Mouse (Mus musculus) brown adipose tissue, adult 24 weeks (tissue): ENCODE measurements around the gene Slc35b1. TPM values are rescaled to one million over a fixed set of nuclear protein-coding genes. Genes with fewer than 3 reads are reported as not detected.
A peak's percentile ranks its signal among the peaks of the same experiment; 100 is the strongest.

Experiments
- H3K27ac ChIP-seq: fragments of 200-500 bp; replicated peaks from 2 replicates; pipeline ENCODE4 v1.5.1; 2012; ENCODE audit warnings: low read depth, mild to moderate bottlenecking, low read length
- H3K4me1 ChIP-seq: fragments of 200-500 bp; 2 replicates; pipeline ENCODE4 v1.6.1; 2012; ENCODE audit warnings: low read length, mixed read lengths; ENCODE audit not compliant: control insufficient read depth, insufficient read depth, insufficient read length
- H3K4me3 ChIP-seq: fragments of 200-500 bp; 2 replicates; pipeline ENCODE4 v1.5.1; 2012; ENCODE audit warnings: low read depth, mild to moderate bottlenecking, low read length, moderate library complexity; ENCODE audit not compliant: insufficient read depth
- polyA plus RNA-seq: library from polyadenylated mRNA; stranded (reverse); fragments of >200 nt; gene quantifications from 2 replicates; pipeline ENCODE4 v1.2.4, GENCODE M21; 2012; ENCODE audit not compliant: missing spikeins, insufficient read depth, insufficient read length

The Slc35b1 gene
- polyA plus RNA-seq, 1 experiment = 42.8 TPM

DNA sequence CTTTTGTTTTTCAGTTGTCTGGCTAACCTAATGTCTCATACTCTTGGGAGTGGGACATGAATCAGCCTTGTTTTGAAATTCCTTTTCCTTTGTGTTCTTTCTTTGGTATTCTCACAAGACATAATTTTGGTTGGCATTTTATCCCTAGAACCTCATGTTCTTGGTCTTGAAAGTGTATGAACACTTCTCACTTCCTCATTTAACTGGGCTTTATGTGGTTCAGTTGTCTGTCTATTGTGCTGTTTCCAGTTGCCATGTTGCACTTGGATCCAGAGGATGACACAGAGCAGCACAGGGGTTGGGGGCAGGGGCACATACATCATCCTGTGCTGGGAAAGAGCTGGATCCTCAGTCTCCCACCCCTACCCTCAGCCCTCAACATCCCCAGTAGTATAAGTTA lies 31.4 kb downstream of the Slc35b1 start:
- H3K4me1 ChIP-seq = peaks cover 5% of the 10 kb centered on the region; the same call in 1 of the 2 replicates
- peak overlapping the region; percentile 51 for H3K27ac ChIP-seq
- no peak overlapping the region for H3K4me3 ChIP-seq

DNA sequence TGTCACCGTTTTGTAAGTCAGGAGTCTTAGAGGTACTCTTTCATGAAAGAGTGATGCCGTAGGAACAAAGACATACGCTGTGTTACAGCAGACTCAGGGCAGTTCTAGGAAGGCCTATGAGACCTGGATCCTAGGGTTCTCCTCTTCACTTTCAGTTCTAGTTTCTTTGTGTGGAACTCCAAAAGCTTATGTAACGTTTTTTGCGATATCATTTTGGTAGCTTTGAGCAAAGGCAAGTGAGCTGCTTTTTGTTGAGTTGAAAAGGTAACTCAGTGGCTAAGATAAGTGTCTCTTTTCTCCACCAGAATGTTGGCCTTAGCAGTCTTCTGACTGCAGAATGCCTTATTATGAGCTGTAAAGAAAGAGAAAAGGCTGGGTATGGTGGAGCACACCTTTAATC lies 32.8 kb downstream of the Slc35b1 start:
- Histone ChIP-seq H3K4me1 (peaks cover 3% of the 10 kb centered on the region; the same call in 1 of the 2 replicates), H3K27ac (no peak overlapping the region), H3K4me3 (no peak overlapping the region)

DNA sequence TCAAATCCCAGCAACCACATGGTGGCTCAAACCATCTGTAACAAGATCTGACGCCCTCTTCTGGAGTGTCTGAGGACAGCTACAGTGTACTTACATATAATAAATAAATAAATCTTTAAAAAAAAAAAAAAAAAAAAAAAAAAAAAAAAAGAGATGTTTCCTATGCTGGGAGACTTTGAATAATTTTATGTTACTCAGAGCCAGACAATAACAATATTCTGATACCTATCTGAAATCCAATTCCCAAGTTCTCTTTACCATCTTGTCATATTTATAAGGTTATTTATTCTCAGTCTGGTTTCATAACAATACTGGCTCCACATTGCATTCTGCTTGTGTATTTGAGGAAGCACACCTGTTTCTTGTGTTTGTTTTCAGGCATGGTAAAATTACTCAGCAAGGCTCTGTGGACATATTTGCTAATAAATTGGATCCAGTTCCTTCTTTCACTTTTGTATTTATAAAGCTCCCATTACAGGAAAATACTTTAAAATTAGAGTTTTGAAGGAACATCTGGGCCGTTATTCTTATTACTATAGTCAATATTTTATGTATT lies 36.5 kb downstream of the Slc35b1 start:
- Histone ChIP-seq H3K27ac (peak overlapping the region; percentile 30; the same call in 1 of the 2 replicates), H3K4me1 (peaks cover 10% of the 10 kb centered on the region; the same call in 1 of the 2 replicates), H3K4me3 (no peak overlapping the region)

DNA sequence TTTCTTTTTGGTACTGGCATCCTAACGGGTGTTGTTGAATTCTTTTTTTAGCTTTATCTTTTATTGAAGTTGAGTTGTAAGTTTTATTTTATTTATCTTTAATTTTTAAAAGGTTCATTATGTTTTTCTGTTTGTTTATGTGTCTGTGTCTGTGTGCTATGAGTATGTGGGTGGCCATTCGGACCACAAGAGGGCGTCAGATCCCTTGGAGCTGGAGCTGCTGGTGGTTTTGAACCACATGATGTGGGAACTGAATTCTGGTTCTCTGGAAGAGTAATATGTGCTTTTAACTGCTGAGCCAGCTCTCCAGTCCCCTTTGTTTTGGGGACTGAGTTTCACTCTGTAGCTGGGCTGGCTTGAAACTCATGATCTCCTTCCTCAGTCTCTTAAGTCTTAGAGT lies 39.0 kb downstream of the Slc35b1 start:
- Histone ChIP-seq H3K4me3 (no peak overlapping the region), H3K27ac (0 out of 2 replicates have a peak overlapping the region, but pooled peaks have one; percentile 18), H3K4me1 (peaks cover 8% of the 10 kb centered on the region; the same call in 1 of the 2 replicates)

DNA sequence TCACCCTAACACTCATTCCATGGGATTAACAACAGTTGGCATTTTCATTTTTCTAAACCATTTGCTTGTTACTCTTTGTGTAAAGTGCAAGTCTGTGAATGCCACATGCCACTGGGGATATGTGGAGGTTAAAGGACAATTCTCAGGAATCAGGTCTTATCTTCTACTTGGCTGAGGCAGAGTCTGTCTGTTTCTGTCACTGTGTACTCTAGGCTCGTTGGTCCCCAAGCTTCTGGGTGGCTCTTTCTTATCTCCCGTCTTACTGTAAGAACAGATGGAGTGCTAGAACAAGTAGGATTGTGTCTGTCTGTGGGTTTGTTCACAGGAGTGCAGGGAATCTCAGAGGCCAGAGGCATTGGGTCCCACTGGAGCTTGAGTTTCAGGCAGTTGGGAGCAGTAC lies 46.9 kb downstream of the Slc35b1 start:
- no peak overlapping the region for H3K4me3 ChIP-seq
- H3K27ac ChIP-seq = no peak overlapping the region
- no peaks in the 10 kb centered on the region for H3K4me1 ChIP-seq

DNA sequence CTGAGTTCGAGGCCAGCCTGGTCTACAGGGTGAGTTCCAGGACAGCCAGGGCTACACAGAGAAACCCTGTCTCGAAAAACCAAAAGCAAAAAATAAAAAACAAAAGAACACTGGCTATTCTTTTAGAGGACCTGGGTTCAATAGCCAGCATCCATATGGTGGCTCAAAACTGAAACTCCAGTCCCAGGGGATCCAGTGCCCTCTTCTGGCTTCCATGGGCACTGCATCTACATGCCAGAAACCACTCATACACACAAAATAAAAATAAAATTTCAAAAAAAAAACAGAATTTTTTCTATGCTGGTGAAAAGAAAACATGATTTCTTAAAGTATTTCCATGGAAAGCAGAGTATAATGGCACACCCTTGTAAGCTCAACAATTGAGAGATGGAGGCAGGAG lies 47.7 kb downstream of the Slc35b1 start:
- no peak overlapping the region for H3K4me3 ChIP-seq
- H3K4me1 ChIP-seq = no peaks in the 10 kb centered on the region
- no peak overlapping the region for H3K27ac ChIP-seq

Other genes with a start within 250 kb of the Slc35b1 start
- gene Dlx4, start 238.4 kb upstream of the Slc35b1 start, polyA plus RNA-seq = not detected in 2 replicates
- gene Tac4, start 123.2 kb upstream of the Slc35b1 start, polyA plus RNA-seq = not detected in 2 replicates
- gene Kat7, start 74.4 kb upstream of the Slc35b1 start, polyA plus RNA-seq = 21.0 and 25.9 TPM in 2 replicates
- 11.0 and 14.8 TPM in 2 replicates for gene Fam117a, start 47.7 kb upstream of the Slc35b1 start, polyA plus RNA-seq
- 83.2 and 94.8 TPM in 2 replicates for gene Spop, start 29.4 kb downstream of the Slc35b1 start, polyA plus RNA-seq
- not detected in 2 replicates for gene Nxph3, start 129.9 kb downstream of the Slc35b1 start, polyA plus RNA-seq
- gene Ngfr, start 203.0 kb downstream of the Slc35b1 start, polyA plus RNA-seq = 0.67 and 1.4 TPM in 2 replicates